Mouse (Mus musculus) gastrocnemius, postnatal 25 days (tissue): Measurements from ENCODE around the gene Rasip1. TPM values are rescaled to one million over a fixed set of nuclear protein-coding genes. Genes with fewer than 3 reads are reported as not detected.

Experiments used
- DNase-seq: peaks from one replicate; pipeline ENCODE4 v3.0.0; 2022
- total RNA-seq, 2 experiments: library from RNA; stranded (reverse); gene quantifications; 1 replicate in 1 of 2; 2 replicates in 1 of 2; pipeline ENCODE4 v1.2.3; 2021

The Rasip1 gene
- total RNA-seq, 2 experiments from 2014 or later: 6.1 to 8.5 TPM

- no peak for DNase-seq
Measured at GRCm38 (mm10) chr7:45624718-45625117, 2.6 kb upstream of the Rasip1 start.

GRCm38 (mm10) chr7:45625481-45625880 is 1.8 kb upstream of the Rasip1 start:
- DNase-seq: no peak

- no peak for DNase-seq
Measured at GRCm38 (mm10) chr7:45626571-45627076, 664 bp upstream of the Rasip1 start.

GRCm38 (mm10) chr7:45628364-45629294 is 1.3 kb downstream of the Rasip1 start:
- peak; percentile 85 for DNase-seq

- DNase-seq: no peak
Measured at GRCm38 (mm10) chr7:45630064-45630907, 3.0 kb downstream of the Rasip1 start.

- no peak for DNase-seq
Measured at GRCm38 (mm10) chr7:45632499-45632898, 5.2 kb downstream of the Rasip1 start.

- DNase-seq: no peak
Measured at GRCm38 (mm10) chr7:45634946-45635681, 7.8 kb downstream of the Rasip1 start.

- no peak for DNase-seq
Measured at GRCm38 (mm10) chr7:45635711-45636688, 8.7 kb downstream of the Rasip1 start.

GRCm38 (mm10) chr7:45637710-45638109 is 10.4 kb downstream of the Rasip1 start:
- no peak for DNase-seq

GRCm38 (mm10) chr7:45638623-45639401 is 11.5 kb downstream of the Rasip1 start:
- DNase-seq: peak; percentile 96

- DNase-seq: peak; percentile 90
Measured at GRCm38 (mm10) chr7:45639561-45640027, 12.3 kb downstream of the Rasip1 start, which contains the start of gene Mamstr. Gene Mamstr, plus strand, starts transcription at chr7:45639977.

GRCm38 (mm10) chr7:45640191-45640957 is 13.1 kb downstream of the Rasip1 start:
- peak; percentile 56 for DNase-seq

GRCm38 (mm10) chr7:45641391-45642040 is 14.2 kb downstream of the Rasip1 start:
- peak; percentile 83 for DNase-seq

GRCm38 (mm10) chr7:45642083-45642482 is 14.8 kb downstream of the Rasip1 start:
- peak; percentile 36 for DNase-seq

- no peak for DNase-seq
Measured at GRCm38 (mm10) chr7:45642503-45643255, 15.4 kb downstream of the Rasip1 start.

GRCm38 (mm10) chr7:45643441-45644178 is 16.3 kb downstream of the Rasip1 start:
- peak; percentile 96 for DNase-seq

GRCm38 (mm10) chr7:45644183-45644582 is 16.9 kb downstream of the Rasip1 start:
- peak; percentile 54 for DNase-seq
